ENCODE assay signal across 13 mouse cellular contexts in the genomic region with DNA sequence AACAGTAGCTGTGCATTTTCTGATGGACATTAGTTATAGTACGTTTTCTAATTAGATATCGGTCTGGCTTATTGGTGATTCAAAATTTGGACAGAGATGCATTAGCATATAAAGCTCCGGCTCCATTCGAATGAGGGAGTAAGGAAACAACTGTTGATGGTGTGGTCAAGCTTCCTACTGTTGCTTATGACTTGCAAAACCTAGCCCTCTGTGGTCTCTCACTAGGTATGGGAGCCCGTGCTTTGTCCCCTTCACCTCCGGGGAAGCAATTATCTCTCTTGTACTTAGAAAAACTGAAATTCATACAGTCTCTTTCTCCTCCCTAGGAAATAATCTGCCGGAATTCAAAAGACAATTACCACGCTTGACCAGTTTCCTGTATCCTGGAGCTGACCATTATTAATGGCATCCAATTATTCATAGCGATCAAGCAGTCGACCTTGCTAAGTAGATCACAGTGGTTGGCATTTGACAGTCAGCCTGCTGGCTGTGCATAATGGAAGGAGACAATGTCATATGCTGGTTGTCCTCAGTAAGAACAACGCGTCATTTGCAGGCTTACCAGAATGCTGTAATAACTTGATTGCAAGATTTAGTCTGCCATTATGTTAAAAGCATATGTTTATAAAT.
A peak's percentile ranks its signal among the peaks of the same experiment; 100 is the strongest.
DNase-seq lines count a peak whose midpoint lies in the region; ATAC-seq lines count a peak whose summit lies in the region.
"Had no signal": no experiment of that assay in that cellular context is flagged by ENCODE, and none has a peak within 500 bp of the region (broad histone marks: within the 10 kb centered on the region; RNA-seq: fewer than 3 reads in every experiment).

No protein-coding gene starts in this region.

- no peak overlapping the region for H3K4me2 ChIP-seq in kidney, embryonic 16.5 days (replicated peaks; ENCODE audit: low read depth, low read length)
- no peak overlapping the region for H3K4me2 ChIP-seq in embryonic facial prominence, embryonic 12.5 days (replicated peaks)
- H3K4me2 ChIP-seq in hindbrain, embryonic 15.5 days: no peak overlapping the region
- H3K4me2 ChIP-seq: liver, embryonic 12.5 days had no signal

- ATAC-seq in kidney, embryonic 16.5 days (ENCODE audit: low FRiP score, low TSS enrichment): 0 out of 2 replicates have a peak, but pooled peaks have one; percentile 54
- peak; percentile 57; the same call in 1 of the 2 replicates for ATAC-seq in embryonic facial prominence, embryonic 12.5 days (ENCODE audit: insufficient number of reproducible peaks, insufficient read depth, low FRiP score, low TSS enrichment)
- ATAC-seq in hindbrain, embryonic 15.5 days (ENCODE audit: low FRiP score, low read depth): peak; percentile 84
- ATAC-seq: CD4-positive, CD25-positive, alpha-beta regulatory T cell, adult 4 months; liver, embryonic 12.5 days had no signal

- no peak overlapping the region for H3K9ac ChIP-seq in kidney, embryonic 16.5 days (replicated peaks; ENCODE audit: low read length)
- no peak overlapping the region for H3K9ac ChIP-seq in embryonic facial prominence, embryonic 12.5 days
- no peak overlapping the region for H3K9ac ChIP-seq in hindbrain, embryonic 15.5 days
- H3K9ac ChIP-seq: liver, embryonic 12.5 days had no signal

- WGBS in kidney, embryonic 16.5 days: 45% methylated on average over 12 of the region's 12 CpGs
- WGBS in embryonic facial prominence, embryonic 12.5 days: 69% methylated on average over 12 of the region's 12 CpGs
- 24% methylated on average over 12 of the region's 12 CpGs for WGBS in hindbrain, embryonic 15.5 days

- H3K27me3 ChIP-seq in kidney, embryonic 16.5 days (ENCODE audit: insufficient read depth, low read length): no peaks in the 10 kb centered on the region
- H3K27me3 ChIP-seq in embryonic facial prominence, embryonic 12.5 days: no peaks in the 10 kb centered on the region
- H3K27me3 ChIP-seq in hindbrain, embryonic 15.5 days: no peaks in the 10 kb centered on the region
- H3K27me3 ChIP-seq: liver, embryonic 12.5 days had no signal

- no peaks in the 10 kb centered on the region; the same call in 1 of the 2 replicates for H3K4me1 ChIP-seq in kidney, embryonic 16.5 days (ENCODE audit: insufficient read depth, low read length)
- no peaks in the 10 kb centered on the region for H3K4me1 ChIP-seq in embryonic facial prominence, embryonic 12.5 days
- H3K4me1 ChIP-seq in hindbrain, embryonic 15.5 days (replicated peaks): no peaks in the 10 kb centered on the region

- no peaks in the 10 kb centered on the region for H3K36me3 ChIP-seq in kidney, embryonic 16.5 days (ENCODE audit: insufficient read depth, low read length)
- H3K36me3 ChIP-seq in embryonic facial prominence, embryonic 12.5 days: no peaks in the 10 kb centered on the region
- no peaks in the 10 kb centered on the region for H3K36me3 ChIP-seq in hindbrain, embryonic 15.5 days
- H3K36me3 ChIP-seq: liver, embryonic 12.5 days had no signal

- H3K9me3 ChIP-seq in kidney, embryonic 16.5 days (ENCODE audit: low read length): no peaks in the 10 kb centered on the region
- no peaks in the 10 kb centered on the region for H3K9me3 ChIP-seq in embryonic facial prominence, embryonic 12.5 days
- H3K9me3 ChIP-seq in hindbrain, embryonic 15.5 days: no peaks in the 10 kb centered on the region
- H3K9me3 ChIP-seq: liver, embryonic 12.5 days had no signal

- no peak for DNase-seq in kidney, postnatal 25 days
- DNase-seq in retina, embryonic 14.5 days (ENCODE audit: low spot score): peak; percentile 94
- no peak for DNase-seq in heart, postnatal 25 days (ENCODE audit: low spot score)
- DNase-seq in thymus, postnatal 14 days: no peak
- DNase-seq: adrenal gland, postnatal 14 days; kidney, adult 8-10 months; lung, postnatal 36 days; thymus, postnatal 25 days had no signal

- H3K27ac ChIP-seq in kidney, embryonic 16.5 days (ENCODE audit: low read length): no peak overlapping the region
- no peak overlapping the region for H3K27ac ChIP-seq in embryonic facial prominence, embryonic 12.5 days
- H3K27ac ChIP-seq in hindbrain, embryonic 15.5 days (replicated peaks): no peak overlapping the region
- H3K27ac ChIP-seq: liver, embryonic 12.5 days had no signal

- no peak overlapping the region for H3K4me3 ChIP-seq in kidney, embryonic 16.5 days (ENCODE audit: low read length)
- no peak overlapping the region for H3K4me3 ChIP-seq in embryonic facial prominence, embryonic 12.5 days
- no peak overlapping the region for H3K4me3 ChIP-seq in hindbrain, embryonic 15.5 days
- H3K4me3 ChIP-seq: liver, embryonic 12.5 days had no signal

- intact Hi-C loops in heart, postnatal 25 days (cut with DNase I): no loop called here
